Mouse (Mus musculus) cerebellum, postnatal 10 days (tissue): ENCODE measurements around the gene Rnf24.

ENCODE experiments used
- DNase-seq, 2 experiments: peaks; one replicate each; pipeline ENCODE4 v3.0.0; 2021; ENCODE audit warnings: mixed read lengths in 2 of 2

Gene Rnf24

GRCm38 (mm10) chr2:131352747-131353563, at the start of gene Rnf24:
Rnf24 (minus strand) TSS chr2:131352892.
- peak; percentile 100 for DNase-seq

GRCm38 (mm10) chr2:131401794-131402495, 49.3 kb upstream of the Rnf24 start:
- no peak for DNase-seq

- DNase-seq, result no peak
Measured at GRCm38 (mm10) chr2:131400846-131401245, 48.2 kb upstream of the Rnf24 start.

GRCm38 (mm10) chr2:131397323-131397848, 44.7 kb upstream of the Rnf24 start:
- no peak for DNase-seq

- DNase-seq, result no peak
Measured at GRCm38 (mm10) chr2:131386350-131386962, 33.8 kb upstream of the Rnf24 start.

GRCm38 (mm10) chr2:131385176-131385575, 32.5 kb upstream of the Rnf24 start:
- DNase-seq, result peak in 1 of 2 experiments; percentile 15

- DNase-seq, result no peak
Measured at GRCm38 (mm10) chr2:131379541-131379940, 26.8 kb upstream of the Rnf24 start.

GRCm38 (mm10) chr2:131378872-131379271, 26.2 kb upstream of the Rnf24 start:
- no peak for DNase-seq

GRCm38 (mm10) chr2:131377055-131377454, 24.4 kb upstream of the Rnf24 start:
- DNase-seq, result no peak

- DNase-seq, result no peak
Measured at GRCm38 (mm10) chr2:131373656-131374055, 21.0 kb upstream of the Rnf24 start.

- no peak for DNase-seq
Measured at GRCm38 (mm10) chr2:131372276-131372877, 19.7 kb upstream of the Rnf24 start.

- DNase-seq, result no peak
Measured at GRCm38 (mm10) chr2:131371811-131372210, 19.1 kb upstream of the Rnf24 start.

GRCm38 (mm10) chr2:131370828-131371227, 18.1 kb upstream of the Rnf24 start:
- no peak for DNase-seq

- DNase-seq, result no peak
Measured at GRCm38 (mm10) chr2:131364689-131365088, 12.0 kb upstream of the Rnf24 start.

- DNase-seq, result no peak
Measured at GRCm38 (mm10) chr2:131358481-131358880, 5.8 kb upstream of the Rnf24 start.

GRCm38 (mm10) chr2:131354049-131354448, 1.4 kb upstream of the Rnf24 start:
- no peak for DNase-seq

GRCm38 (mm10) chr2:131353564-131353915, 848 bp upstream of the Rnf24 start:
- DNase-seq, result peak in 1 of 2 experiments; percentile 18

GRCm38 (mm10) chr2:131351968-131352746, 535 bp downstream of the Rnf24 start:
- DNase-seq, result peak; percentile 80 to 81

- peak in 1 of 2 experiments; percentile 13 for DNase-seq
Measured at GRCm38 (mm10) chr2:131351471-131351870, 1.2 kb downstream of the Rnf24 start.

- DNase-seq, result no peak
Measured at GRCm38 (mm10) chr2:131350301-131350700, 2.4 kb downstream of the Rnf24 start.

- no peak for DNase-seq
Measured at GRCm38 (mm10) chr2:131345556-131345955, 7.1 kb downstream of the Rnf24 start.

- DNase-seq, result peak; percentile 83 to 90
Measured at GRCm38 (mm10) chr2:131344449-131344848, 8.2 kb downstream of the Rnf24 start.
